Mouse (Mus musculus) liver, embryonic 14.5 days (tissue): ENCODE data around the gene Recql5. TPM values are rescaled to one million over a fixed set of nuclear protein-coding genes. Genes with fewer than 3 reads are reported as not detected.

Source experiments
- ATAC-seq: fragments of 200-750 bp; cut with Nextera tagmentation; 2 replicates; pipeline ENCODE4 v1.8.0; 2017; ENCODE audit warnings: moderate number of reproducible peaks, mild to moderate bottlenecking, moderate library complexity; ENCODE audit not compliant: insufficient read depth
- DNase-seq, 3 experiments: peaks; one replicate each; pipeline ENCODE4 v3.0.0-alpha.2; 2012 to 2013; ENCODE audit warnings: low read depth in 3 of 3, low spot score in 3 of 3
- H3K27ac ChIP-seq: fragments of 300-500 bp; sonication (generic); 2 replicates; pipeline ENCODE4 v1.5.1; 2014; ENCODE audit warnings: moderate library complexity, mild to moderate bottlenecking, control low read depth, inconsistent platforms
- H3K27me3 ChIP-seq: fragments of 300-500 bp; sonication (generic); 2 replicates; pipeline ENCODE4 v1.6.1; 2014; ENCODE audit warnings: mild to moderate bottlenecking, low read length, moderate library complexity; ENCODE audit not compliant: control insufficient read depth, insufficient read depth
- H3K36me3 ChIP-seq: fragments of 300-500 bp; sonication (generic); replicated peaks from 2 replicates; pipeline ENCODE4 v1.6.1; 2014; ENCODE audit warnings: low read depth; ENCODE audit not compliant: control insufficient read depth, insufficient read depth
- H3K4me1 ChIP-seq, 2 experiments: fragments of 200-500 bp in 1 of 2; fragments of 300-500 bp in 1 of 2; sonication (generic) in 1 of 2; replicated peaks; 2 replicates each; pipeline ENCODE4 v1.6.1; 2012 to 2014; ENCODE audit warnings: antibody characterized with exemption in 1 of 2, inconsistent platforms in 1 of 2, low read length in 1 of 2; ENCODE audit not compliant: control insufficient read depth in 2 of 2, insufficient read depth in 2 of 2
- H3K4me2 ChIP-seq: fragments of 300-500 bp; sonication (generic); 2 replicates; pipeline ENCODE4 v1.6.1; 2014; ENCODE audit warnings: low read depth, mild to moderate bottlenecking, control low read depth, moderate library complexity
- H3K4me3 ChIP-seq, 2 experiments: fragments of 200-500 bp in 1 of 2; fragments of 300-500 bp in 1 of 2; sonication (generic) in 1 of 2; 2 replicates each; pipeline ENCODE4 v1.5.1; 2012 to 2014; ENCODE audit warnings: low read depth in 2 of 2, low read length in 2 of 2, mild to moderate bottlenecking in 2 of 2, control low read depth in 1 of 2, inconsistent platforms in 1 of 2, moderate library complexity in 1 of 2; ENCODE audit not compliant: insufficient read depth in 1 of 2
- H3K9ac ChIP-seq: fragments of 300-500 bp; sonication (generic); replicated peaks from 2 replicates; pipeline ENCODE4 v1.6.1; 2014; ENCODE audit warnings: mild to moderate bottlenecking, control low read depth, moderate library complexity
- H3K9me3 ChIP-seq: fragments of 300-500 bp; sonication (generic); 2 replicates; pipeline ENCODE4 v1.6.1; 2016; ENCODE audit warnings: low read length, mixed read lengths; ENCODE audit not compliant: control insufficient read depth
- CTCF ChIP-seq: IDR thresholded peaks from 2 replicates; pipeline ENCODE4 v1.5.1; 2016; ENCODE audit warnings: antibody characterized with exemption, low read depth, control low read depth
- EP300 ChIP-seq: IDR thresholded peaks from 2 replicates; pipeline ENCODE4 v1.6.1; 2016; ENCODE audit warnings: antibody characterized with exemption, low read depth
- WGBS: fragments of 180-500 bp; shearing (Covaris S2); extraction: QIAGEN DNeasy Blood & Tissue Kit; methylation state at CpG from one replicate; pipeline ENCODE4 v1.1.7; 2014; ENCODE audit not compliant: insufficient replicate concordance; 5-methylcytosine and 5-hydroxymethylcytosine counted together
- polyA plus RNA-seq, 2 experiments: library from polyadenylated mRNA; depleted of rRNA in 1 of 2; stranded (reverse) in 1 of 2; unstranded in 1 of 2; fragments of >200 nt; fragmentation: Nextera tagmentation in 1 of 2; extraction: Ambion mirVana in 1 of 2; gene quantifications; 2 replicates each; pipeline versions ENCODE4 v1.2.1 to v1.2.3; 2012 to 2014

Gene Recql5
- polyA plus RNA-seq, 2 experiments, result 6.1 to 7.3 TPM

DNA sequence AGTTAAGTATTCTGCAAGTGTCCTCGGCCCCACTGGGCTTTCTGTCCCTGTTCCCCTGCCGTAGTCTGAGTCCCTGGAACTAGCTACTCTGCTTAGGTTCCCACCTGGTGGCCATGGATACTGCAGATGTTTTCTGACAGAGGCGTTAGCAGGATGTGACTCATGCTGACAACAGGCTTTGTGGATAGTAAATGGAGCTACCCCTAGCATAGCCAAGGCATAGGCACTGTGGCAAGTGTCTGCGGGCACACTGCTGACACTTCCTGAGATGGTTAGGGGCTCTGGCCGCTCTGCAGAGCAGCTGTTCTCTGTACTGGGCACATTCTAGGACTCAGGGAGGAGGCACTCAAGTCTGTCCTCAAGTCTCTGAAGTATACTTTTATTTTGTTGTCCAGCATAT, 21.4 kb upstream of the Recql5 start:
- no peak overlapping the region for H3K9ac ChIP-seq
- H3K9me3 ChIP-seq, result no peaks in the 10 kb centered on the region
- H3K4me2 ChIP-seq, result no peak overlapping the region
- ATAC-seq (no peak), DNase-seq (no peak)
- WGBS, result 80% methylated on average over 5 of the region's 5 CpGs
- H3K4me3 ChIP-seq, result no peak overlapping the region
- H3K27me3 ChIP-seq, result no peaks in the 10 kb centered on the region
- peaks cover 21% of the 10 kb centered on the region for H3K36me3 ChIP-seq
- H3K27ac ChIP-seq, result no peak overlapping the region
- no peak for TF ChIP-seq EP300
- no peak for TF ChIP-seq CTCF
- H3K4me1 ChIP-seq, result no peaks in the 10 kb centered on the region; a peak in 1 of 4 replicates

DNA sequence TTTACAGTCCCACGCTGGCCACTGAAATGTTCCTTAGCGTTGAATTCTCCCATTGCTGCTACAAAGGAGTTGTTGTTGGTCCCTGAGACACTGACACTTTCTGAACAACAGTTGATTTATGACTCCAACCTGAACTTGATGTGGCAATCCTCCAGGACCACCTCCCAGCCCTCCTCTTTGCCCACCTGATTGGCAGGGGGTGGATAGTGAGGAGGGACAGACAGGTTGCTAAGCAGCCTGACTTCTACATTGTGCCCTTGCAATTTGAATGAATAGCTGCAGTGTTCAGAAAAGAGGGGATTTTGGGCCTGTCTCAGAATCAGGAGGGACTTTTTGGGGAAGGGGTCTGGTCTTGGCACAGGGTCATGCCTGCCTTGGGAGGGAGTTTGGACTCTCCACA, 17.4 kb upstream of the Recql5 start:
- Histone ChIP-seq H3K4me3 (no peak overlapping the region), H3K4me1 (no peaks in the 10 kb centered on the region; a peak in 1 of 4 replicates), H3K4me2 (no peak overlapping the region), H3K27ac (no peak overlapping the region), H3K9ac (no peak overlapping the region), H3K9me3 (no peaks in the 10 kb centered on the region), H3K36me3 (peaks cover 17% of the 10 kb centered on the region), H3K27me3 (no peaks in the 10 kb centered on the region)
- TF ChIP-seq CTCF, result no peak
- 87% methylated on average over 2 of the region's 2 CpGs for WGBS
- DNase-seq, result no peak
- no peak for ATAC-seq

DNA sequence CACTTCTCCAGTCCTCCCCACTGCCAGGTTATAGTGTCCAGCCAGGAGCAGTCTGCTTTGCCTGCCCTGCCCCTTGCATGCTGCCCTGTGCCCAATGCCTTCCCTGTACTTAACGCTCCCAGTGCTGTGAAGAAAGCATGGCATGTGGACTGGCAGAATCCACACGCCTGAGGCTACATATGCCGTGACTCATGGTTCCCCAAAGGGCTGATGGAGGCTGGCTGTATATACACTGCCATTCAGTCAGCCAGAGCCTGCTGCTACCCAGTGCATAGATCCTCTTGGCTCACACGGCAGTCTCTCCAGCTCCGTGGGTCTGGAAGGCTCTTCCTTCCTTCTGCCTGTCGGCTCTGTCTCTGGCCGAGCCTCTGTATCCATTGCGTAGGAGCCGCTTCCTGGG, 15.0 kb upstream of the Recql5 start:
- Histone ChIP-seq H3K4me3 (no peak overlapping the region), H3K9ac (no peak overlapping the region), H3K4me2 (no peak overlapping the region), H3K9me3 (no peaks in the 10 kb centered on the region), H3K36me3 (peaks cover 12% of the 10 kb centered on the region), H3K4me1 (no peaks in the 10 kb centered on the region), H3K27me3 (no peaks in the 10 kb centered on the region), H3K27ac (no peak overlapping the region)
- DNase-seq (no peak), ATAC-seq (no peak)
- no peak for TF ChIP-seq EP300
- TF ChIP-seq CTCF, result no peak
- WGBS, result 90% methylated on average over 9 of the region's 9 CpGs

DNA sequence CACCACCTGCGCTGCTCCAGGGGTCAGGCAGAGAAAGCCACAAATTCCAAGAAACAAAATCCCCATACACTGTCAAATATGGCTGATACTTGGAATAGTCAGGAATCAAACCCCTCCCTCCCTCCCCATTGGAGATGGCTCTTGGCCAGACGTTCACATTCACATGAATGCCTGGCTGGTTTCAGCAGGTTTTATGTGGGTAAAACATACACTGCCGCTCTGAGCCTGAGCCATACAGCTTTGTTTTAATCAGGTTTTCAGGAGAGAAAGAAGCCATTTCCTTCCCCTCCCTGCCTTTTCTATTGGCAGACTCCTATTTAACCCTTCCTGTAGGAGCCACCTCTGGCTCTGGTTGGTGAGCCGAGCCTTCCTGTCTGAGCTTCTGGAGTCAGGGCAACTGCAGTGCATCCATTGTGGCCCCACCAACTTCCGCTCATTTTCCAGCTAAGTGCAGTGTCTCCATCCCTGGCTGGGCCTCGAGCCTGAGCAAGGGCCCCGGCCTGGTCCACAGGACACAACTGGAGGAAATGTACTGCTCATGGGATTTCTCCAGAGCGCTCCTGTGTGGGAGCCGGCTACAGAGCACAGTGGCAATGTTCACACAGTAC, 13.0 kb upstream of the Recql5 start:
- Histone ChIP-seq H3K27ac (no peak overlapping the region), H3K4me3 (no peak overlapping the region), H3K9ac (no peak overlapping the region), H3K4me2 (no peak overlapping the region), H3K4me1 (no peaks in the 10 kb centered on the region), H3K27me3 (no peaks in the 10 kb centered on the region), H3K9me3 (no peaks in the 10 kb centered on the region), H3K36me3 (peaks cover 11% of the 10 kb centered on the region)
- TF ChIP-seq CTCF (no peak), EP300 (no peak)
- ATAC-seq (no peak), DNase-seq (no peak)
- WGBS, result 83% methylated on average over 9 of the region's 9 CpGs

DNA sequence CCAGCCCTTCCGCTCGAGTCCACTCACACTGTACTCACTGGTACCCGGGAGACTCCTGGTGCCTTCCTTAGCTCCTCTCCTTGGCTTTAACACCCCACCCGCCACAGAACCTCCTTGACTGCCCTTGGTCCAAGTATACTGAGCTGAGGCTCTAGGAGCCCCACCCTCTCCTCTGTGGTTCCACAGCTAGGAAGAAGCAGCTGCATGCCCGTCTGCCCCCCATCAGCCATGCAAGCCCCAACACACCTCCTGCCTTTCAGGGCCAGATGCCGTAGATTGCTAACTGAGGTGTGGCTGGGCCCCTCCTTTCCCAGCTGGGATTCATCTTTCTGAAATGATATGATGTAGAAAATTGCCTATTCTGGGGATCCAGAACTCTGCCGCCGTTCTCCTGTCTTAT, 12.0 kb upstream of the Recql5 start:
- Histone ChIP-seq H3K9me3 (no peaks in the 10 kb centered on the region), H3K27ac (no peak overlapping the region), H3K4me1 (no peaks in the 10 kb centered on the region), H3K4me2 (no peak overlapping the region), H3K9ac (no peak overlapping the region), H3K4me3 (no peak overlapping the region), H3K27me3 (no peaks in the 10 kb centered on the region), H3K36me3 (peaks cover 14% of the 10 kb centered on the region)
- 79% methylated on average over 8 of the region's 8 CpGs for WGBS
- no peak for TF ChIP-seq EP300
- TF ChIP-seq CTCF, result no peak
- DNase-seq, result no peak
- no peak for ATAC-seq
